Mouse (Mus musculus) testis, adult 10 weeks (tissue): Measurements from ENCODE around the gene Wdr27. TPM values are rescaled to one million over a fixed set of nuclear protein-coding genes. Genes with fewer than 3 reads are reported as not detected.

ENCODE experiments used
- polyA plus RNA-seq: library from polyadenylated mRNA; stranded (reverse); fragments of 350-450 nt; fragmentation: Illumina TruSeq; extraction: RNeasy Lipid Tissue Mini Kit (QIAGEN cat#74804); gene quantifications from one replicate; pipeline ENCODE4 v1.2.3, GENCODE M21; 2014; ENCODE audit warnings: low read depth, low replicate concordance

Wdr27 gene
- 24.1 TPM for polyA plus RNA-seq

DNA sequence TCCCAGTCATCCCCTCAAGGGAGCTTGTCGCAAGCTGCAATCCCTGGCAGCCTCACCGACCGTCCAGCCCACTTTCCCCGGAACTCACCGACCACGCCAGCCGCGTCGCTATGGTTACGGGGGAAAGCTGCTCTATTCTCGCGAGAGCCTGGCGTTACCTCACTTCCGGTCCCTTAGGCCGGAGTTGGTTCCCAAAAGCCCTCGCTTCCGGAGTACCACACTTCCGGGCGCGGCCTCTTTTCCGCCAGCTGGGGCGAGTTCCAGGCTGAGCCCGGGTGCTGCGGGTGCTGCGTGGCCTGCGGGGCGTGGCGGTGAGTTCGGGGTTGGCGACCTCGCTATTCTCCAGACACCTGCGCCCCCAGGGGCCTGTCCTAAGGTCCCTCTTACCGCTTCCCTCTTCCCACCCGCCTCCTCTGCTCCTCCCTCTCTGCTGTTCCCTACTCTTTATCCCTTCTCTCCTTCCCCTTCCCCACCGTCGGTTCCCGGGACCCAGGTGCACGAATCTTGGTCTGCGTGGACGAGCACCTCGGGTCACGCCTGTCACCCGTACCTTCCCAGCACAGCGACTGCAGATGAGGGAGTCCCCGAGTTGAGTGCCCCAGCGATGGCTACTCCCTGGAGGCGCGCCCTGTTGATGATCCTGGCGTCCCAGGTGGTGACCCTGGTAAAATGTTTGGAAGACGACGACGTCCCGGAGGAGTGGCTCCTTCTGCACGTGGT is at the start of gene Wdr27, which contains the start of gene 1600012H06Rik:
Gene Wdr27 (minus strand): TSS at position 150 of the 720 bp plus-strand sequence.
Gene 1600012H06Rik (plus strand): TSS at position 176 of the 720 bp plus-strand sequence.

DNA sequence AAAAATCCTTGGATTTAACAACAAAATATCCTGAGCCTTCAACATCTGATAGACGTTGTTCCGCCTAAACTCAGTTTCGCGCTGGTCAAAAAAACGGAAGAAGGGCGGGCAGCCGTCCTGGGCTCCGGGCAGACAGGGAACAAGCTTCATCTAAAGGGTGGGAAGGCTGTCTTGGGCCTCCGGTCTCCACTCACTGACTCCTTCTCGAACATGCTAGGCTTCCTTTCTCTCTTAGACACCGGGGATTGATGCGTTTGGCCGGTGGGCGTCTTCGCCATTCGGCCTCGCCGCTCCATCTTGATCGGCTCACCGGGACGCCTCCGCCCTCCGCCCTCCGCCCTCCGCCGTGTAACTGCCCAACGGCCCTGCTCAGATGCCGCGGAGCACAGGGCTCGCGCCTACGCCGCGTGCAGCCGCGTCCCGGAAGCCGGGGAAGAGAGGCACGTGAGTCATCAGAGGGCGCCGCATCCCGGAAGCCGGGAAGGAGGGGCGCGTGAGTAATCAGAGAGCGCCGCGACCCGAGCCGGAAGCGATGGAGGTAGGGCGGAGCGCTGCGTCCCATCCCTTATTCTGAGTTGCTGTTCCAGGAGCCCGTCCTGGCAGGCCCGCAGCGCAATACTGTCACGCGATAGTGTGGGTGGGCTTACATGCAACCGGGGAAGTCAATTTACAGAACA is 35.5 kb upstream of the Wdr27 start, which contains the start of the genes 9030025P20Rik and Gm3417:
Gene 9030025P20Rik (plus strand): TSS at position 107 of the 677 bp plus-strand sequence.
Gene Gm3417 (minus strand): TSS at position 429 of the 677 bp plus-strand sequence.

DNA sequence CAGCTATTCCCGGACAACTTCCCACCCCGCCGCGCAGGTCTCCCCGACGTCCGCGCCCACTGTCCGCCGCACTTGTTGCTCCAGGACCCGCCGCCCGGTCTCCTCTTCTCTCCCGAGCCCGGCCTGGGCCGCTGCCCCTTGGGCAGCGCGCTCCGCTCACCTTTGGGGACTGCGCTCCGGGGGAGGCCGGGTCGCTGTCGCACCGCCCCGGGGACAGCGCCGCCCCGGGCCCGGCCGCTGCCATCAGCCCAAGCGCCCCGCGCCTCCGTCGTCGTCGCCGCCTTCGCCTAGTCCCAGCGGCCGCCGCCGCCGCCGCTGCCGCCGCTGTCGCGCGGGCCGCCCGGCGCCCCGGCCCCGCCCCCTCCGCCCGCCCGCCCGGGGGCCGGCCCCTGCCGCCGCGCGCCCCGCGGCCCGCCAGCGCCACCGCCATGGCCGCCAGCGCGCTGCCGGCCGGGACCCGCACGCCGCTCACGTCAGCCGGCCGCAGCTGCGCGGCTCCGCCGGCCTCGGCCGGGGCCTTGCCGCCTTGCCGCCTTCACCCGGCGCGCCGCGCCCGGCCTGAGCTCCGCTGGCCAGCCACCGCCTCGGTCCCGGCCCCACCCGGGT is 18.1 kb upstream of the Wdr27 start, which contains the start of gene Phf10:
Gene Phf10 (minus strand): TSS at position 323 of the 606 bp plus-strand sequence.

Other genes starting within 250 kb of the Wdr27 start
- gene Thbs2, start 248.9 kb downstream of the Wdr27 start, polyA plus RNA-seq: 0.20 TPM
- gene 1600012H06Rik, start within 50 bp of the Wdr27 start, polyA plus RNA-seq: 22.7 TPM
- 315 TPM for gene Phf10, start 18.1 kb upstream of the Wdr27 start, polyA plus RNA-seq
- gene 9030025P20Rik, start 35.3 kb upstream of the Wdr27 start, polyA plus RNA-seq: 8.8 TPM
- gene Gm3417, start 35.6 kb upstream of the Wdr27 start, polyA plus RNA-seq: 4,053 TPM
- 9.6 TPM for gene Gm3435, start 67.0 kb upstream of the Wdr27 start, polyA plus RNA-seq
- gene Ermard, start 98.0 kb upstream of the Wdr27 start, polyA plus RNA-seq: 51.4 TPM
- 7,705 TPM for gene Tcte3, start 98.3 kb upstream of the Wdr27 start, polyA plus RNA-seq
- gene Gm3448, start 98.4 kb upstream of the Wdr27 start, polyA plus RNA-seq: 38.5 TPM